Mouse (Mus musculus) neural tube, embryonic 11.5 days (tissue): Measurements from ENCODE around the gene Fermt3. TPM values are rescaled to one million over a fixed set of nuclear protein-coding genes. Genes with fewer than 3 reads are reported as not detected.
"Not testable (repeated sequence)": the region's sequence is repeated elsewhere in the genome, so short reads cannot be mapped to it uniquely, and the experiment has no call there.

ENCODE experiments used
- ATAC-seq: fragments of 200-750 bp; cut with Nextera tagmentation; 2 replicates; pipeline ENCODE4 v1.8.0; 2017; ENCODE audit warnings: moderate number of reproducible peaks, mild to moderate bottlenecking, moderate TSS enrichment, moderate library complexity; ENCODE audit not compliant: insufficient read depth, low FRiP score, low TSS enrichment
- DNase-seq: peaks from one replicate; pipeline ENCODE4 v3.0.0-alpha.2; 2015; ENCODE audit warnings: low spot score
- H3K27ac ChIP-seq: fragments of 300-500 bp; sonication (generic); 2 replicates; pipeline ENCODE4 v1.5.1; 2014; ENCODE audit warnings: low read depth, mild to moderate bottlenecking, low read length
- H3K27me3 ChIP-seq: fragments of 300-500 bp; sonication (generic); 2 replicates; pipeline ENCODE4 v1.6.1; 2014; ENCODE audit warnings: mild to moderate bottlenecking, low read length, mixed read lengths; ENCODE audit not compliant: control insufficient read depth, insufficient read depth
- H3K36me3 ChIP-seq: fragments of 300-500 bp; sonication (generic); 2 replicates; pipeline ENCODE4 v1.6.1; 2014; ENCODE audit warnings: mild to moderate bottlenecking, low read length, moderate library complexity, mixed read lengths; ENCODE audit not compliant: control insufficient read depth, insufficient read depth
- H3K4me1 ChIP-seq: fragments of 300-500 bp; sonication (generic); 2 replicates; pipeline ENCODE4 v1.6.1; 2014; ENCODE audit warnings: low read length, mixed read lengths; ENCODE audit not compliant: control insufficient read depth, insufficient read depth
- H3K4me2 ChIP-seq: fragments of 300-500 bp; sonication (generic); 2 replicates; pipeline ENCODE4 v1.6.1; 2014; ENCODE audit warnings: low read depth, mild to moderate bottlenecking, moderate library complexity
- H3K4me3 ChIP-seq: fragments of 300-500 bp; sonication (generic); 2 replicates; pipeline ENCODE4 v1.5.1; 2014; ENCODE audit warnings: low read depth, low read length
- H3K9ac ChIP-seq: fragments of 300-500 bp; sonication (generic); 2 replicates; pipeline ENCODE4 v1.6.1; 2014; ENCODE audit warnings: mild to moderate bottlenecking, low read length
- H3K9me3 ChIP-seq: fragments of 300-500 bp; sonication (generic); 2 replicates; pipeline ENCODE4 v1.6.1; 2016; ENCODE audit warnings: low read length; ENCODE audit not compliant: control insufficient read depth
- WGBS: fragments of 180-500 bp; shearing (Covaris S2); extraction: QIAGEN DNeasy Blood & Tissue Kit; methylation state at CpG from one replicate; pipeline ENCODE4 v1.1.7; 2014; 5-methylcytosine and 5-hydroxymethylcytosine counted together
- polyA plus RNA-seq: library from polyadenylated mRNA; unstranded; fragments of >200 nt; fragmentation: Nextera tagmentation; extraction: Ambion mirVana; gene quantifications from 2 replicates; pipeline ENCODE4 v1.2.1, GENCODE M21; 2014

Gene Fermt3
- polyA plus RNA-seq, 1 experiment from 2014 or later, result 8.8 TPM

GRCm38 (mm10) chr19:7058541-7058940, 39.3 kb upstream of the Fermt3 start:
- peaks cover 15% of the 10 kb centered on the region for H3K27me3 ChIP-seq
- no peak overlapping the region for H3K27ac ChIP-seq
- WGBS, result 63% methylated on average over 6 of the region's 6 CpGs
- no peak overlapping the region for H3K9ac ChIP-seq
- H3K9me3 ChIP-seq, result no peaks in the 10 kb centered on the region
- no peak for ATAC-seq
- no peak overlapping the region for H3K4me3 ChIP-seq
- no peaks in the 10 kb centered on the region for H3K36me3 ChIP-seq
- peaks cover 15% of the 10 kb centered on the region for H3K4me1 ChIP-seq
- H3K4me2 ChIP-seq, result no peak overlapping the region
- no peak for DNase-seq

GRCm38 (mm10) chr19:7057722-7058207, 38.5 kb upstream of the Fermt3 start:
- H3K27ac ChIP-seq, result no peak overlapping the region
- peak overlapping the region; percentile 99 for H3K4me2 ChIP-seq
- ATAC-seq, result peak; percentile 61
- under 1% methylated on average over 15 of the region's 15 CpGs for WGBS
- H3K27me3 ChIP-seq, result peaks cover 15% of the 10 kb centered on the region
- H3K4me1 ChIP-seq, result peaks cover 15% of the 10 kb centered on the region
- H3K4me3 ChIP-seq, result peak overlapping the region; percentile 62
- no peaks in the 10 kb centered on the region for H3K9me3 ChIP-seq
- H3K36me3 ChIP-seq, result no peaks in the 10 kb centered on the region
- peak; percentile 85 for DNase-seq
- H3K9ac ChIP-seq, result no peak overlapping the region

DNA sequence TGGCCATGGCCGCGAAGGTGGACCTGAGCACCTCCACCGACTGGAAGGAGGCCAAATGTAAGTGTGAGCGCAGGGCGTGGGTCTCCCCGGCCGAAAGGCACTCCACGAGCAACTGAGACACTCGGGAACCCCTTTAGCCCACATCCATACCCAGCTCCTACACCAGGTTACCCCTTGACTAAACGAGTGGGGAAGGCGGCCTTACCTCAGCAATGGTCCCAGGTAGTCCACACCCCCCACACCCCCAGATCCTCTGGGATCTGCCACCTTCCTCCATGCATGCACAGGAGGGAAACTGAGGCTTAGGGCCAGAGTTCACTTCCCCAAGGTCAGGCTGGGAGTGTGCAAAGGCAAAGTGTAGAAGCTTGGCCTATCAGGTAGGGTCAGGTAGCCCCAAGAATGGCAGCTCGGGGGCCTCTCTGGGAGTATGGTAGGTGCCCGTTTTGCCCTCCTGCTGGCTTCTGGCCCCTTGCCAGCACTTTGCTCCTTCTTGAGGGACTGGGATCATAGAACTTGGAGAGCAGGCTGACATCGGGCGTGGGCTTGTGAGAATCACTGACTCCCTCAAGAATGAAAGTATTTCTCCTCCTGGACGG, 38.0 kb upstream of the Fermt3 start:
- H3K36me3 ChIP-seq, result no peaks in the 10 kb centered on the region
- 6% methylated on average over 16 of the region's 16 CpGs for WGBS

GRCm38 (mm10) chr19:7056248-7057087, 37.2 kb upstream of the Fermt3 start, which contains the start of gene Macrod1:
TSS of gene Macrod1 (plus strand) at chr19:7056810.
- no peaks in the 10 kb centered on the region for H3K9me3 ChIP-seq
- peak within 1 kb of the TSS; percentile 99 for H3K4me2 ChIP-seq
- H3K9ac ChIP-seq, result peak within 1 kb of the TSS; percentile 45
- WGBS, result 1% methylated on average over 72 of the region's 72 CpGs
- ATAC-seq (peak; percentile 71; the same call in 1 of the 2 replicates), DNase-seq (peak; percentile 79)
- H3K36me3 ChIP-seq, result no peaks in the 10 kb centered on the region
- peaks cover 15% of the 10 kb centered on the region for H3K4me1 ChIP-seq
- H3K27ac ChIP-seq, result no peak within 1 kb of the TSS
- peaks cover 15% of the 10 kb centered on the region for H3K27me3 ChIP-seq
- peak within 1 kb of the TSS; percentile 62 for H3K4me3 ChIP-seq

More for the DNA sequence above, 38.0 kb upstream of the Fermt3 start:
- Histone ChIP-seq H3K9me3 (no peaks in the 10 kb centered on the region), H3K4me1 (peaks cover 15% of the 10 kb centered on the region), H3K9ac (peak overlapping the region; percentile 45), H3K4me3 (peak overlapping the region; percentile 62), H3K4me2 (peak overlapping the region; percentile 99), H3K27ac (no peak overlapping the region), H3K27me3 (peaks cover 15% of the 10 kb centered on the region)
- ATAC-seq, result peak; percentile 48
- no peak for DNase-seq

- Histone ChIP-seq H3K9me3 (no peaks in the 10 kb centered on the region), H3K27ac (no peak overlapping the region), H3K4me1 (peaks cover 15% of the 10 kb centered on the region), H3K36me3 (no peaks in the 10 kb centered on the region), H3K27me3 (peaks cover 15% of the 10 kb centered on the region), H3K9ac (no peak overlapping the region), H3K4me2 (no peak overlapping the region), H3K4me3 (no peak overlapping the region)
- DNase-seq, result no peak
- WGBS, result 47% methylated on average over 3 of the region's 3 CpGs
- ATAC-seq, result no peak
Observed at GRCm38 (mm10) chr19:7055173-7055572, 35.9 kb upstream of the Fermt3 start.

DNA sequence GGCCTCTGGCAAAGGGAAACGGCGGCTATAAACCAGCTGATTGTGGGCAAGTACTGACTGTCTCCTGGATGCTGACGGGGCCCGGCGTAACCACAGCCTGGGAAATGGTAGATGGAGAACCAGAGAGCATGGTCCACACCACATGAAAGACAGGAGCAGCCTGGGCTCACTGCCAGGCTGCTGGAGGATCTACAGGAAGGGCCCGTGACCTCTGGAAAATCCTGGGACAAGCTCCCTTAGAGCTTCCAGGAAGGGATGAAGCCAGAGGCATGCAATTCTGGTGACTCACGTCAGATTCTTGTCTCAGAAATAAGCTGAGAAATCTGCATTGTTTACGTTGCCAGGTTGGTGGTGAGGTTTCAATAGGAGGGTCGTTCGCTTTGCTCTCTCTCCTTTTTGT, 35.5 kb upstream of the Fermt3 start:
- DNase-seq, result no peak
- H3K9ac ChIP-seq, result no peak overlapping the region
- ATAC-seq, result no peak

DNA sequence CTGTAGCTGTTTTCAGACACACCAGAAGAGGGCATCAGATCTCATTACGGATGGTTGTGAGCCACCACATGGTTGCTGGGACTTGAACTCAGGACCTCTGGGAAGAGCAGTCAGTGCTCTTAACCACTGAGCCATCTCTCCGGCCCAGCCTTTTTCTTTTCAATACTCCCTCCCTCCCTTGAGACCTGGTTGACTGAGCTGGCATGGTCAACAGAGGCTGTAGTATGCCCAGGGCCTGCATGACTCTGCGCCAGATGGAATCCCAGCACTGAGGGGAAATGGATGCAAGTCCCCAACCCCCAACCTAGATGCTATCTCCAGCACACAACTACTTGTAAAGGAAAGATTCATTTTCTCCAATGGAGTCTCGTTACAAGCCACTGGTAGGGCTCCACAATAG, 34.1 kb upstream of the Fermt3 start:
- not testable (repeated sequence) for H3K9me3 ChIP-seq, H3K36me3 ChIP-seq, DNase-seq, H3K27ac ChIP-seq, ATAC-seq, H3K4me2 ChIP-seq, H3K4me3 ChIP-seq, H3K27me3 ChIP-seq, H3K9ac ChIP-seq
- 79% methylated on average over 4 of the region's 4 CpGs for WGBS
- H3K4me1 ChIP-seq, result peaks cover 15% of the 10 kb centered on the region

More for the DNA sequence above, 35.5 kb upstream of the Fermt3 start:
- no peak overlapping the region for H3K4me2 ChIP-seq
- peaks cover 15% of the 10 kb centered on the region for H3K27me3 ChIP-seq
- no peak overlapping the region for H3K4me3 ChIP-seq
- peaks cover 15% of the 10 kb centered on the region for H3K4me1 ChIP-seq
- H3K27ac ChIP-seq, result no peak overlapping the region
- H3K36me3 ChIP-seq, result no peaks in the 10 kb centered on the region
- WGBS, result 63% methylated on average over 10 of the region's 10 CpGs
- no peaks in the 10 kb centered on the region for H3K9me3 ChIP-seq

DNA sequence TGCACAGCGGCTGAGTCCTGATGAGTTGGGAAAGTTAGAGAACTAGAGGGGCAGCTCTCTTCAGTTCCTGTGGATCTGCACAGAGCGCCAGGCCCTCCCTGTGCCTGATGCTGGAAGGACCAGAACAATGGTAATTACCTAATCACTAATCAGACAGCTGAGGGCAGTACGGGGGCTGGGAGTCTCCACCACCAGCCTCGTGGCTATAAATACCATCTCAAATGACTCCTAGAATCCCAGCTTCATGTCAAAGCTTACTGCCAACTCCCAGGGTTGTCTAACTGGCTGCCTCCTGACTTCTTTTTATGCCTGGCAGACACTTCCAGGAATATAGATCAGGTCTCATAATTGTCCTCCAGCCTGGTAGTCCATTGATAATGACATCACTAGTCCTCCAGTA, 25.4 kb upstream of the Fermt3 start:
- Histone ChIP-seq H3K27me3 (no peaks in the 10 kb centered on the region), H3K9ac (no peak overlapping the region), H3K27ac (no peak overlapping the region), H3K4me3 (no peak overlapping the region), H3K9me3 (no peaks in the 10 kb centered on the region), H3K4me2 (no peak overlapping the region), H3K4me1 (peaks cover 6% of the 10 kb centered on the region; the same call in 1 of the 2 replicates), H3K36me3 (no peaks in the 10 kb centered on the region)
- no peak for DNase-seq
- WGBS, result 14% methylated on average over 4 of the region's 4 CpGs
- ATAC-seq, result no peak
